Comparison of ENCODE assay signal across 25 mouse cellular contexts in the genomic region with DNA sequence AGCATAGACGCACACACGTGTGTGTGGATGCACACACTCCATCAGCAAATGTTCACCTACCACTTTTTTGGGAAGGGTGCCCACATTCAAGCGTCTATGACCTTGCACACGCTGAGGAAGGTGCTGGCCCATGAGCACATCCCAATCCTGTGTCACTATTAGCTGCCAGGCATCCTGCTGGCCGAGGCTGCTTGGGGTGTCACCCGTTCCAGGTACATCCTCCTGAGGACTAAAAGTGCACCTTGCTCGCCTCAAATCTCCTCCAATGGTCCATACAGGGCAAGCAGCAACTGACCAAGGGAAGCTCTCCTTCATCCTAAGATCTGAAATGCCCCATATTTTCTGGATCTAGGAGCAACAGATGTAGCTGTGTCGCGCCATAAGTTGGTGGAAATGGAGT.
"Had no signal": no experiment of that assay in that cellular context is flagged by ENCODE, and none has a peak within 500 bp of the region (broad histone marks: within the 10 kb centered on the region; RNA-seq: fewer than 3 reads in every experiment).

No protein-coding gene starts in this region.

- H3K27me3 ChIP-seq: embryonic facial prominence, embryonic 12.5 days; embryonic facial prominence, embryonic 15.5 days had no signal

- H3K9ac ChIP-seq: embryonic facial prominence, embryonic 12.5 days; embryonic facial prominence, embryonic 13.5 days; embryonic facial prominence, embryonic 15.5 days; forebrain, embryonic 12.5 days; forebrain, embryonic 13.5 days; forebrain, embryonic 15.5 days; forebrain, postnatal 0 days had no signal

- H3K4me2 ChIP-seq: embryonic facial prominence, embryonic 12.5 days; embryonic facial prominence, embryonic 13.5 days; embryonic facial prominence, embryonic 15.5 days; forebrain, embryonic 12.5 days; forebrain, embryonic 13.5 days; forebrain, embryonic 15.5 days had no signal

- ATAC-seq: forebrain, embryonic 13.5 days; forebrain, embryonic 14.5 days; forebrain, embryonic 15.5 days; forebrain, embryonic 16.5 days; forebrain, postnatal 0 days had no signal

- H3K36me3 ChIP-seq: embryonic facial prominence, embryonic 10.5 days; embryonic facial prominence, embryonic 12.5 days; embryonic facial prominence, embryonic 13.5 days; embryonic facial prominence, embryonic 15.5 days; forebrain, embryonic 10.5 days; forebrain, embryonic 12.5 days; forebrain, embryonic 15.5 days; heart, embryonic 10.5 days had no signal

- H3K4me3 ChIP-seq: embryonic facial prominence, embryonic 10.5 days; embryonic facial prominence, embryonic 12.5 days; embryonic facial prominence, embryonic 13.5 days; embryonic facial prominence, embryonic 15.5 days; erythroblast, embryonic 14.5 days; forebrain, embryonic 10.5 days; forebrain, embryonic 12.5 days; forebrain, embryonic 13.5 days; forebrain, embryonic 15.5 days; gastrocnemius, adult 2 months; heart, adult 2 months; heart, embryonic 10.5 days had no signal

- H3K9me3 ChIP-seq: embryonic facial prominence, embryonic 10.5 days; embryonic facial prominence, embryonic 12.5 days; embryonic facial prominence, embryonic 13.5 days; embryonic facial prominence, embryonic 15.5 days; forebrain, embryonic 10.5 days; forebrain, embryonic 12.5 days; forebrain, embryonic 13.5 days; forebrain, embryonic 15.5 days; heart, embryonic 10.5 days had no signal

- H3K27ac ChIP-seq: embryonic facial prominence, embryonic 10.5 days; embryonic facial prominence, embryonic 12.5 days; embryonic facial prominence, embryonic 13.5 days; embryonic facial prominence, embryonic 15.5 days; forebrain, embryonic 10.5 days; forebrain, embryonic 12.5 days; forebrain, embryonic 13.5 days; forebrain, embryonic 15.5 days; gastrocnemius, adult 2 months; heart, adult 2 months; heart, embryonic 10.5 days had no signal

- H3K4me1 ChIP-seq: embryonic facial prominence, embryonic 10.5 days; embryonic facial prominence, embryonic 12.5 days; embryonic facial prominence, embryonic 15.5 days had no signal

- DNase-seq: cerebellum, adult 8-10 months; cerebellum, adult 9-10 months; cerebellum, adult 9-11 months; cerebellum, postnatal 36 days; embryo, embryonic 11 days; forebrain, postnatal 0 days; gastrocnemius, adult 2 months; gastrocnemius, postnatal 10 days; gastrocnemius, postnatal 14 days; gastrocnemius, postnatal 25 days; gastrocnemius, postnatal 36 days; heart, adult 18-20 months; heart, adult 2 months had no signal
